14 mouse cellular contexts compared by ENCODE assay signal in the genomic region with DNA sequence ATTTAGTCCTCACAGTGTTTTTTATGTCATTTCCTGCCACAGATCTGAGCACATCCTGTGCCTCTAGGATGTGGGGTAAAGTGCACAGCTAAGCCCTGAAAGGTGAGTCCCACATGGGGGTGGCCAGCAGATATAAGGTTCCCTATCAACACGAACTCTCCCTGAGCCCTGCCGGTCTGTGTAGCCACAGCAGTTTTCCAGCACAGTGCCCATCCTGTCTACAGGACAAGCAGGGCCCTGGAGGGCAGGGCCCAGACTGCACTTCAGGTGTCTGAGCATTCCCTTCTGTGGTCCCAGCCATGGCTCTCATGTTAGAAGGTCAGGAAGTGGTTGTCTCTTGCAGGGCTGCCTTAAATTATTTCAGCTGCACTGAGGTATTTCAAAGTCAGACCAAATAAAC.
DNase-seq lines count a peak whose midpoint lies in the region; ATAC-seq lines count a peak whose summit lies in the region.
"Had no signal": no experiment of that assay in that cellular context is flagged by ENCODE, and none has a peak within 500 bp of the region (broad histone marks: within the 10 kb centered on the region; RNA-seq: fewer than 3 reads in every experiment).

No protein-coding gene starts in this region.

- H3K27me3 ChIP-seq in hindbrain, embryonic 15.5 days: no peaks in the 10 kb centered on the region
- no peaks in the 10 kb centered on the region for H3K27me3 ChIP-seq in hindbrain, embryonic 13.5 days
- H3K27me3 ChIP-seq in forebrain, embryonic 15.5 days: no peaks in the 10 kb centered on the region
- H3K27me3 ChIP-seq in forebrain, embryonic 16.5 days (replicated peaks; ENCODE audit: control insufficient read depth, insufficient read depth, low read length): no peaks in the 10 kb centered on the region
- H3K27me3 ChIP-seq: limb, embryonic 12.5 days; neural tube, embryonic 12.5 days had no signal

- H3K4me2 ChIP-seq in hindbrain, embryonic 15.5 days: no peak overlapping the region
- no peak overlapping the region for H3K4me2 ChIP-seq in hindbrain, embryonic 13.5 days
- H3K4me2 ChIP-seq in forebrain, embryonic 15.5 days (replicated peaks): no peak overlapping the region
- no peak overlapping the region for H3K4me2 ChIP-seq in forebrain, embryonic 16.5 days (ENCODE audit: low read length)
- H3K4me2 ChIP-seq: limb, embryonic 12.5 days; neural tube, embryonic 12.5 days had no signal

- ATAC-seq in hindbrain, embryonic 15.5 days (ENCODE audit: low FRiP score, low read depth): 0 out of 2 replicates have a peak, but pooled peaks have one; percentile 21
- ATAC-seq in hindbrain, embryonic 13.5 days (ENCODE audit: low FRiP score): no peak
- peak; percentile 94 for ATAC-seq in CD4-positive, CD25-positive, alpha-beta regulatory T cell, adult 4 months
- no peak for ATAC-seq in forebrain, embryonic 15.5 days (replicated peaks)
- no peak for ATAC-seq in forebrain, embryonic 16.5 days

- no peaks in the 10 kb centered on the region for H3K36me3 ChIP-seq in hindbrain, embryonic 15.5 days
- no peaks in the 10 kb centered on the region for H3K36me3 ChIP-seq in hindbrain, embryonic 13.5 days
- no peaks in the 10 kb centered on the region for H3K36me3 ChIP-seq in forebrain, embryonic 15.5 days
- H3K36me3 ChIP-seq in forebrain, embryonic 16.5 days (ENCODE audit: control insufficient read depth, insufficient read depth): no peaks in the 10 kb centered on the region
- H3K36me3 ChIP-seq: hindbrain, embryonic 10.5 days; limb, embryonic 12.5 days; neural tube, embryonic 12.5 days had no signal

- H3K27ac ChIP-seq in hindbrain, embryonic 15.5 days (replicated peaks): no peak overlapping the region
- no peak overlapping the region for H3K27ac ChIP-seq in hindbrain, embryonic 13.5 days
- H3K27ac ChIP-seq in forebrain, embryonic 15.5 days (replicated peaks): no peak overlapping the region
- no peak overlapping the region for H3K27ac ChIP-seq in forebrain, embryonic 16.5 days (ENCODE audit: low read length)
- H3K27ac ChIP-seq: hindbrain, embryonic 10.5 days; limb, embryonic 12.5 days; macrophage; neural tube, embryonic 12.5 days had no signal

- DNase-seq in induced T-regulatory cell, adult 2 months (ENCODE audit: low read depth): peak; percentile 85
- peak; percentile 47 to 74 for DNase-seq in thymus, adult 18-20 months
- no peak for DNase-seq in gastrocnemius, postnatal 25 days
- DNase-seq: gastrocnemius, postnatal 10 days; kidney, postnatal 4 days had no signal

- no peak overlapping the region for H3K4me3 ChIP-seq in hindbrain, embryonic 15.5 days
- no peak overlapping the region for H3K4me3 ChIP-seq in hindbrain, embryonic 13.5 days
- H3K4me3 ChIP-seq in forebrain, embryonic 15.5 days: no peak overlapping the region
- no peak overlapping the region for H3K4me3 ChIP-seq in forebrain, embryonic 16.5 days (replicated peaks; ENCODE audit: low read length)
- H3K4me3 ChIP-seq: hindbrain, embryonic 10.5 days; limb, embryonic 12.5 days; neural tube, embryonic 12.5 days had no signal

- H3K9ac ChIP-seq in hindbrain, embryonic 15.5 days: no peak overlapping the region
- no peak overlapping the region for H3K9ac ChIP-seq in hindbrain, embryonic 13.5 days
- no peak overlapping the region for H3K9ac ChIP-seq in forebrain, embryonic 15.5 days (replicated peaks)
- no peak overlapping the region for H3K9ac ChIP-seq in forebrain, embryonic 16.5 days (replicated peaks; ENCODE audit: low read depth, low read length)
- H3K9ac ChIP-seq: limb, embryonic 12.5 days; neural tube, embryonic 12.5 days had no signal

- H3K9me3 ChIP-seq in hindbrain, embryonic 15.5 days: no peaks in the 10 kb centered on the region
- H3K9me3 ChIP-seq in hindbrain, embryonic 13.5 days: peaks cover 3% of the 10 kb centered on the region; the same call in 1 of the 2 replicates
- H3K9me3 ChIP-seq in forebrain, embryonic 15.5 days: no peaks in the 10 kb centered on the region
- H3K9me3 ChIP-seq in forebrain, embryonic 16.5 days (ENCODE audit: control insufficient read depth, low read length): no peaks in the 10 kb centered on the region; the same call in 1 of the 2 replicates

- H3K4me1 ChIP-seq in hindbrain, embryonic 15.5 days (replicated peaks): peaks cover 2% of the 10 kb centered on the region
- H3K4me1 ChIP-seq in hindbrain, embryonic 13.5 days (replicated peaks): peaks cover under 1% of the 10 kb centered on the region; the same call in 1 of the 2 replicates
- no peaks in the 10 kb centered on the region for H3K4me1 ChIP-seq in forebrain, embryonic 15.5 days
- 0 out of 2 replicates have a peak, but pooled peaks cover under 1% of the 10 kb centered on the region for H3K4me1 ChIP-seq in forebrain, embryonic 16.5 days (replicated peaks; ENCODE audit: control insufficient read depth, insufficient read depth, low read length)
- H3K4me1 ChIP-seq: neural tube, embryonic 12.5 days had no signal

- WGBS in hindbrain, embryonic 15.5 days: 95% methylated on average over 2 of the region's 2 CpGs
- 65% methylated on average over 2 of the region's 2 CpGs for WGBS in hindbrain, embryonic 13.5 days
- WGBS in forebrain, embryonic 15.5 days: 79% methylated on average over 2 of the region's 2 CpGs
- WGBS in forebrain, embryonic 16.5 days: 82% methylated on average over 2 of the region's 2 CpGs

Comparison
In these comparisons a context has a peak if more than half of its experiments do, and no peak if none do; other contexts are left out.
1. ATAC-seq: peak in hindbrain, embryonic 15.5 days (single experiment) and CD4-positive, CD25-positive, alpha-beta regulatory T cell, adult 4 months (single experiment); none in hindbrain, embryonic 13.5 days (single experiment), forebrain, embryonic 15.5 days (single experiment) and forebrain, embryonic 16.5 days (single experiment).